Mouse (Mus musculus): ENCODE measurements at regions not wholly inside any gene's neighbourhood (a gene's known extent, or its start where the extent isn't known, plus 50 kb on each side); places are given as distances from the start of the nearest gene placed in this dataset.
"Not testable (repeated sequence)": the region's sequence is repeated elsewhere in the genome, so short reads cannot be mapped to it uniquely, and the experiment has no call there.

DNA sequence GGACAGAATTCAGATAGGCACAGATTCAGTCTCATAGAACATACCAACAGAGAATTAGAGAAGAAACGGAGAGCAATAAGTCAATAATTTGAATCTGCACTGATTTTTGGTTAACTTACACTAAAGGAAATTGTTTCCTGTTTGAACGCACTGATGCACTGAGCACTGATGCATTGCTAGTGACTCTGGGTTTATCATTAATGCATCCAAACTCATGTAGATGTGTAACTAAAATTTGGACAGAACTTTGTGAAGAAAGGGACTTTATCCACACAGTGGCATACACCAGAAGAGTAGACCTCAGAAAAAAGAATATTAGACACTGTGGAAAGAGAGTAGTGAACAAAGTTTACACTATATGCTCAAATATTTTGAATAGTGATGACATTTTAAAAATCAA lies 364.2 kb downstream of the Casp12 start:
- intact Hi-C loops (cut with DNase I): no loop called here

DNA sequence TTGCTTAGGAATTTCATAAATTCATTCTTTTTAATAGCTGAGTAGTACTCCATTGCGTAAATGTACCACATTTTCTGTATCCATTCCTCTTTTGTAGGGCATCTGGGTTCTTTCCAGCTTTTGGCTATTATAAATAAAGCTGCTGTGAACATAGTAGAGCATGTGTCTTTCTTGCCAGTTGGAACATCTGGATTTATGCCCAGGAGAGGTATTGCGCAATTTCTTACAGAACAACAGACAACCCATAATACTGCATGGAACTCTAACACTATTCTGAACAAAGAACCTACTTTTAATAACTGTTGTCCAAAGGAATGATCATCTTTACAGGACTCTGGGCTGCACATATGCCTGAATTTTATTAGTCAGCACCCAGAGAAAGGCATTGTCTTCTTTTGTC lies 373.4 kb downstream of the Casp12 start:
- intact Hi-C loops (cut with DNase I); DNase-seq: not testable (repeated sequence)

More for the DNA sequence above, 364.2 kb downstream of the Casp12 start:
- no peak for DNase-seq

DNA sequence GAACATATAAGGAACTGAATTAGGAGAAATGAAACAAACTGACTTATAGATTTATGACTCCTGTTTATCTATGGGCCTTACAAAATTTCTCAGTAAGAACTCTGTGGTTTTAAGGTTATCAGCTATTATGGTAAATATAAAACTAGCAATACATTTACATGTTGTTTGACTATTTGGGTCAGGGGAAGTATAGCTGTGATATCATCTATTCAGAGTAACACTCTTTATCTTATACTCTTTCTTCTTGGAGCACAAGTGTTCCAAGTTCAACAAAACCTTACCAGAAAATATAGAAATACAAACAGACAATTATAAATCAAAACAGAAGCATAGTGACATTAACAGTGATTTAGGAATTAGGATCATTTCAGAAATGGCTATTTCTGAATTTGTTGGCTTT lies 383.6 kb downstream of the Casp12 start:
- intact Hi-C loops (cut with DNase I): no loop called here
- DNase-seq: no peak

DNA sequence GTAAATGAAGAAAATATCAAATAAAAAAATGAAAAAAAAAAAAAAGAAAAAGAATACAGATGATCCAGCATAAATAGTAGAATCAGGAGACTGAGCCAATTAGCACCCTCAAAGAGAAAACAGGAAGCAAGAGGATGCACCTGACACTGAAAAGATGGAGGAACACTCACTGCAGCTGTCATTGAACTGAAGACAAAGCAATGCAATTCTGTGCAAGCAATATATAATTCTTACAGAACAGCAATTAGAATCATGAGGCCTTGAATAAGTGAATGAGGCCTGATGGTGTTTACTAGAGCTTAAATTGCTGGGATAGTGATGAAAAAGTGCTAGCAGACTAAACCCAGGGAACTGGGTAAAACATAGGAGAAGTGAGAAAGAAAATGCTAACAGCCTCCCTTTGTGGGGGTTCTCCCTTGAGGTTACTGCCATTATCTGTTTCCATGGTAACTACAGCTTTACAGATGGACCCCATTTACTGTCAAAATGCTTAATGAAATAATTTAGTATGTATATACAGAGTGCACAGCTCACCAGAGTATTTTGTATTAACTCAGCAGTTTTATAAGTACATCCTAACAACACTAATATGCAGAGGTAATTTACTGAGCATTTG lies 407.6 kb downstream of the Casp12 start:
- no peak for DNase-seq
- intact Hi-C loops (cut with DNase I): no loop called here

DNA sequence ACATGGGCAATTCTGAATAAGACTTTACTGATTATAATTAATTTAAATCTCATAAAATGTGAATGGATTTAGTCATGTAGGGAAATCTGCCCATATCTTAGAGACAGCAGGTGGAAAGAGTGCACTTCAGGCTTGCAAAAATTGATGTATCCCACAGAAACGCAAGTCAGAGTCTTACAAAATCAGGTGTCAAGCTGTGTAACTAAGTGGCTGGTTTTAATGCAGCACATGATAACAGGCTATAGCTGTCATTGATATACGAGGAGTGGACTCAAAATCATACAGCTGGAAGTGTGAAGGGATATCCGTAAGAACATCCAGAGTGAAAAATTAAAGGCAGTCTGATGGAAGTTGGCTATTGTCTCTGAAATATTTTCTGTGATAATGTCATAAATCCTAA lies 408.6 kb downstream of the Casp12 start:
- no peak for DNase-seq

DNA sequence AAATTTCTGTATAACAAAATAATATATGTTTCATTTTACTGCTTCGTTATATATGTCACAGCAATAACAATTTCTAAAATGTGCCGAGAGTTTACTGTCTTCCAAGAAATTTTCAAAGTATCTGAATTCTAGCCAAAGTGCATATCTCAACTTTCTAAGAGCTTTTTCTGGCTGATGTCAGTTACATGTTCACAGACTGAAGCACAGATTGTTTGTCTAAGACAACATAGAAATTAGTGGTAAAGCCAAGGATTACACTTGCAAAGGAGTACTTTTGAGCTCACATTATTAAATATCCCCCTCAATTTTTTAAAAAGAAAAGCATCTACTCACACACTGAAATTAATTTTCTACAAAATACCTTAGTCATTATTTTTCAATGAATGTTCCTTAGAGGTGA lies 407.2 kb upstream of the Pdgfd start:
- intact Hi-C loops (cut with DNase I): no loop called here
- DNase-seq: no peak

More for the DNA sequence above, 408.6 kb downstream of the Casp12 start:
- intact Hi-C loops (cut with DNase I): no loop called here

DNA sequence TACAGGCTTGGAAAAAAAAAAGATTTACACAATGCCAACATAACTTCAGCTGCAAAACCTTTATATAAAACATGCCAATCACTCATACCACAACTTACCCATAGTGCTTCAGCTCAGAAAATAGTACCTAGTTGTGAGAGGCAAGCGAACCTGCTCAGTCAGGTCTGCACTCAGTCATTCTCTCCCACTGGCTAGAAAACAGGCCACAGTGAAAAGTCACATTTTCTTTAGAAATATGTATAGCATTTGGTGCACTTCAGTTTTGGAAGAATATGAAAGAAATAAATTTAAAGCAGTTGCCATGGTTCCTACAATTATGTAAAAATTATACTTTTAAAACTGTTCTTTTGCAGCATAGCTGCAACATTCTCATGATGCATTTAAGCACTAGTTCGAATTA lies 398.5 kb upstream of the Pdgfd start:
- no peak for DNase-seq
- intact Hi-C loops (cut with DNase I): no loop called here

DNA sequence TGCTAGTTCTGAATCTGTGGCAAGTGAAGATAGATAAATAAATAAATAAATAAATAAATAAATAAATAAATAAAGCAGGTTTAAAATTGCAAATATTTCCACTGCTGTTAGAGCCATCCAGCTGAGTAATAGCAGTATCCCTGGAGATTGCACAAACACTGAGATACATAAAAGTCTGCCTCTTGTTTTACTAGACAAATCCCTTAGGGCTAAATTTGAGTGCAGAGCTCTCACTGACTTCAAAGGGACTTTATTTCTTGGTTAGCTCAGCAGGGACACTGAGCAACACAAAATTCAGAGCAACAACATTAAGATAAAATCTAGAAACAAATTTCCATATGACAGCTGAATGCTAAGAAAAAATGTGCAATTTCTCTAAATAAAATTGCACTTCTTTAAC lies 397.2 kb upstream of the Pdgfd start:
- no peak for DNase-seq
- intact Hi-C loops (cut with DNase I): no loop called here
